Mouse (Mus musculus): ENCODE data around the gene Six4.

DNA sequence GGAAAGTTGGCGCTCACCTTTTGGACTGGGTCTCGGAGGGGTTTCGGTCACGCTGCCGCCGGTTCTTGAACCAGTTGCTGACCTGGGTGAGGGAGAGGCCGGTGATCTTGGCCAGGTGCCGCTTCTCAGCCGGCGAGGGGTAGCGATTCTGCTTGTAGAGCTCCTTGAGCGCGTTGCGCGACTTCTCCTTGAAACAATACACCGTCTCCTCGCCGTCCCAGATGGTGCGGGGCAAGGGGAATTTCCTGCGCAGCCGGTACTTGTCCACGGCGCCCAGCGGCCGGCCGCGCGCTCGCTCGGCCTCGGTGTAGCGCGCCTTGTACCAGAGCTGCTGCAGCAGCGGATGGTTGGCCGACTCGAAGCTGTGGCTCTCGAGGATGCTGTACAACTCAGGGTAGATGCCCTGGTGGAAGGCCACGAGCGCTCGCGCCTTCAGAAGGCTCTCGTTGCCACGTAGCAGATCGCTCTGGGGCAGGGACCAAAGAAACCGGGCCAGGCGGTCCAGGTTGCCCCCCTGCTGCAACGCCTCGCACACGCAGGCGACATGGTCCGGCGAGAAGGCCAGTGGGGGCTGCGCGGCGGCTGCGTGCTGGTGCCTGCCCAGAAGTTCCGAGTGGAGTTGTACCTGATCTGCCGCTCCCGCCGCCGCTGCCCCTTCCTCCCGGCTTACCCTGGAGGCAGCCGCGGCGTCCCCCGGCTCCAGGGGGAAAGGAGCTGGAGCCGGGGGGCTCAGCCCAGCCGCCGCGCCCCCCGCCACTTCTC lies 749 bp downstream of the Six4 start:
- TF ChIP-seq POLR2A (IDR thresholded peaks at IDR 0.05; ENCODE audit: control insufficient read depth, low read depth, low read length) (no peak), CTCF (IDR thresholded peaks at IDR 0.05; ENCODE audit: control insufficient read depth, insufficient read depth, insufficient replicate concordance, low read depth, low read length) (no peak)
